Mouse (Mus musculus): Measurements from ENCODE around the gene Gm20696.

GRCm38 (mm10) chr6:99573343-99573742, 93.3 kb downstream of the Gm20696 start:
- TF ChIP-seq EP300 (optimal IDR thresholded peaks at IDR 0.05) (no peak), CTCF (IDR thresholded peaks at IDR 0.05; ENCODE audit: low read depth) (peak; percentile 34; the same call in 1 of the 2 replicates)
